Mouse (Mus musculus) neural tube, embryonic 10.5 days (tissue): ENCODE results near the gene Ankrd22.

Experiments
- DNase-seq: peaks from one replicate; pipeline ENCODE4 v3.0.0-alpha.2; 2017; ENCODE audit warnings: low spot score; ENCODE audit errors: extremely low spot score

Ankrd22 gene

GRCm38 (mm10) chr19:34095381-34095780, 70.5 kb downstream of the Ankrd22 start:
- no peak for DNase-seq

- DNase-seq = no peak
Observed at GRCm38 (mm10) chr19:34089011-34089680, 76.7 kb downstream of the Ankrd22 start.

- no peak for DNase-seq
Observed at GRCm38 (mm10) chr19:34078130-34078529, 87.7 kb downstream of the Ankrd22 start.

GRCm38 (mm10) chr19:34074239-34074638, 91.6 kb downstream of the Ankrd22 start:
- DNase-seq = no peak
